Mouse (Mus musculus): ENCODE measurements around the gene Smim9. TPM values are rescaled to one million over a fixed set of nuclear protein-coding genes. Genes with fewer than 3 reads are reported as not detected.
"Not testable (repeated sequence)": the region's sequence is repeated elsewhere in the genome, so short reads cannot be mapped to it uniquely, and the experiment has no call there.

Gene Smim9
- not detected in 2 replicates for total RNA-seq (2014; rRNA removed)
- polyA plus RNA-seq (2012; rRNA removed): not detected in 2 replicates

GRCm38 (mm10) chrX:75163670-75164069 is at the start of gene Smim9:
TSS of gene Smim9 (minus strand) at chrX:75163770.
- TF ChIP-seq POLR2A (IDR thresholded peaks at IDR 0.05; ENCODE audit: extremely low read depth, insufficient read depth, low read length) (no peak), CTCF (IDR thresholded peaks at IDR 0.05; ENCODE audit: low read depth, low read length) (no peak)
- Histone ChIP-seq H3K27me3 (ENCODE audit: control insufficient read depth, insufficient read depth, low read length) (no peaks in the 10 kb centered on the region), H3K9ac (ENCODE audit: low read depth, low read length) (no peak within 1 kb of the TSS), H3K4me3 (ENCODE audit: insufficient read depth, low read depth, low read length) (no peak within 1 kb of the TSS), H3K36me3 (ENCODE audit: control insufficient read depth, insufficient read depth, low read length) (no peaks in the 10 kb centered on the region), H3K79me2 (ENCODE audit: control insufficient read depth, insufficient read depth, low read length) (no peaks in the 10 kb centered on the region), H3K4me1 (ENCODE audit: control insufficient read depth, insufficient read depth, low read length) (no peaks in the 10 kb centered on the region), H3K27ac (replicated peaks; ENCODE audit: insufficient read depth, low read depth, low read length) (no peak within 1 kb of the TSS)
- 88% methylated on average over 1 of the region's 1 CpGs for WGBS
- DNase-seq (ENCODE audit: extremely low read depth, low read depth, low spot score): no peak

- TF ChIP-seq POLR2A (IDR thresholded peaks at IDR 0.05; ENCODE audit: extremely low read depth, insufficient read depth, low read length): no peak
- TF ChIP-seq CTCF (IDR thresholded peaks at IDR 0.05; ENCODE audit: low read depth, low read length): 0 out of 2 replicates have a peak, but pooled peaks have one; percentile 12
- no peaks in the 10 kb centered on the region for H3K27me3 ChIP-seq (ENCODE audit: control insufficient read depth, insufficient read depth, low read length)
- WGBS: 3% methylated on average over 33 of the region's 49 CpGs
- peak overlapping the region; percentile 40; the same call in 1 of the 2 replicates for H3K4me3 ChIP-seq (ENCODE audit: insufficient read depth, low read depth, low read length)
- H3K27ac ChIP-seq (replicated peaks; ENCODE audit: insufficient read depth, low read depth, low read length): no peak overlapping the region
- H3K4me1 ChIP-seq (ENCODE audit: control insufficient read depth, insufficient read depth, low read length): no peaks in the 10 kb centered on the region
- no peaks in the 10 kb centered on the region for H3K79me2 ChIP-seq (ENCODE audit: control insufficient read depth, insufficient read depth, low read length)
- no peaks in the 10 kb centered on the region for H3K36me3 ChIP-seq (ENCODE audit: control insufficient read depth, insufficient read depth, low read length)
- H3K9ac ChIP-seq (ENCODE audit: low read depth, low read length): no peak overlapping the region; the same call in 1 of the 2 replicates
- DNase-seq (ENCODE audit: extremely low read depth, low read depth, low spot score): peak; percentile 13
Measured at GRCm38 (mm10) chrX:75155576-75156243, 7.9 kb downstream of the Smim9 start.

- no peaks in the 10 kb centered on the region for H3K36me3 ChIP-seq (ENCODE audit: control insufficient read depth, insufficient read depth, low read length)
- H3K27me3 ChIP-seq (ENCODE audit: control insufficient read depth, insufficient read depth, low read length): no peaks in the 10 kb centered on the region
- H3K9ac ChIP-seq (ENCODE audit: low read depth, low read length): no peak overlapping the region
- 30% methylated on average over 1 of the region's 1 CpGs for WGBS
- no peak overlapping the region for H3K27ac ChIP-seq (replicated peaks; ENCODE audit: insufficient read depth, low read depth, low read length)
- no peaks in the 10 kb centered on the region for H3K4me1 ChIP-seq (ENCODE audit: control insufficient read depth, insufficient read depth, low read length)
- no peaks in the 10 kb centered on the region for H3K79me2 ChIP-seq (ENCODE audit: control insufficient read depth, insufficient read depth, low read length)
- peak; percentile 71 for DNase-seq (ENCODE audit: extremely low read depth, low read depth, low spot score)
- no peak for TF ChIP-seq POLR2A (IDR thresholded peaks at IDR 0.05; ENCODE audit: extremely low read depth, insufficient read depth, low read length)
- TF ChIP-seq CTCF (IDR thresholded peaks at IDR 0.05; ENCODE audit: low read depth, low read length): no peak
- H3K4me3 ChIP-seq (ENCODE audit: insufficient read depth, low read depth, low read length): no peak overlapping the region
Measured at GRCm38 (mm10) chrX:75152249-75152648, 11.3 kb downstream of the Smim9 start.

- no peak for DNase-seq (ENCODE audit: extremely low read depth, low read depth, low spot score)
- Histone ChIP-seq H3K4me3 (ENCODE audit: insufficient read depth, low read depth, low read length) (no peak overlapping the region), H3K27ac (replicated peaks; ENCODE audit: insufficient read depth, low read depth, low read length) (no peak overlapping the region), H3K9ac (ENCODE audit: low read depth, low read length) (no peak overlapping the region), H3K4me1 (ENCODE audit: control insufficient read depth, insufficient read depth, low read length) (no peaks in the 10 kb centered on the region), H3K36me3 (ENCODE audit: control insufficient read depth, insufficient read depth, low read length) (no peaks in the 10 kb centered on the region), H3K79me2 (ENCODE audit: control insufficient read depth, insufficient read depth, low read length) (no peaks in the 10 kb centered on the region), H3K27me3 (ENCODE audit: control insufficient read depth, insufficient read depth, low read length) (no peaks in the 10 kb centered on the region)
- TF ChIP-seq POLR2A (IDR thresholded peaks at IDR 0.05; ENCODE audit: extremely low read depth, insufficient read depth, low read length) (no peak), CTCF (IDR thresholded peaks at IDR 0.05; ENCODE audit: low read depth, low read length) (no peak)
- WGBS: 94% methylated on average over 2 of the region's 2 CpGs
Measured at GRCm38 (mm10) chrX:75150304-75150703, 13.3 kb downstream of the Smim9 start.

GRCm38 (mm10) chrX:75148414-75148813 is 15.2 kb downstream of the Smim9 start:
- DNase-seq (ENCODE audit: extremely low read depth, low read depth, low spot score): no peak
- Histone ChIP-seq H3K79me2 (ENCODE audit: control insufficient read depth, insufficient read depth, low read length) (no peaks in the 10 kb centered on the region), H3K36me3 (ENCODE audit: control insufficient read depth, insufficient read depth, low read length) (no peaks in the 10 kb centered on the region), H3K4me3 (ENCODE audit: insufficient read depth, low read depth, low read length) (no peak overlapping the region), H3K9ac (ENCODE audit: low read depth, low read length) (no peak overlapping the region), H3K4me1 (ENCODE audit: control insufficient read depth, insufficient read depth, low read length) (no peaks in the 10 kb centered on the region), H3K27me3 (ENCODE audit: control insufficient read depth, insufficient read depth, low read length) (no peaks in the 10 kb centered on the region), H3K27ac (replicated peaks; ENCODE audit: insufficient read depth, low read depth, low read length) (no peak overlapping the region)
- 90% methylated on average over 4 of the region's 4 CpGs for WGBS
- no peak for TF ChIP-seq POLR2A (IDR thresholded peaks at IDR 0.05; ENCODE audit: extremely low read depth, insufficient read depth, low read length)
- no peak for TF ChIP-seq CTCF (IDR thresholded peaks at IDR 0.05; ENCODE audit: low read depth, low read length)

- not testable (repeated sequence) for H3K27ac ChIP-seq (replicated peaks; ENCODE audit: insufficient read depth, low read depth, low read length); H3K9ac ChIP-seq (ENCODE audit: low read depth, low read length); H3K4me1 ChIP-seq (ENCODE audit: control insufficient read depth, insufficient read depth, low read length); H3K36me3 ChIP-seq (ENCODE audit: control insufficient read depth, insufficient read depth, low read length); DNase-seq (ENCODE audit: extremely low read depth, low read depth, low spot score); H3K27me3 ChIP-seq (ENCODE audit: control insufficient read depth, insufficient read depth, low read length); H3K4me3 ChIP-seq (ENCODE audit: insufficient read depth, low read depth, low read length); H3K79me2 ChIP-seq (ENCODE audit: control insufficient read depth, insufficient read depth, low read length)
- WGBS: 19% methylated on average over 21 of the region's 42 CpGs
Measured at GRCm38 (mm10) chrX:75143124-75143555, 20.4 kb downstream of the Smim9 start.

All from liver, adult 2 months (tissue).